Mouse (Mus musculus) left cerebral cortex, adult 8-10 months (tissue): ENCODE measurements around the gene Prps1l1. TPM values are rescaled to one million over a fixed set of nuclear protein-coding genes. Genes with fewer than 3 reads are reported as not detected.

ENCODE experiments used
- DNase-seq, 2 experiments: peaks; one replicate each; pipeline ENCODE4 v3.0.0; 2022; ENCODE audit warnings: low spot score in 2 of 2
- total RNA-seq, 4 experiments: library from RNA; stranded (reverse); gene quantifications; 2 replicates each; pipeline ENCODE4 v1.2.4; 2022

Prps1l1 gene
- not detected for total RNA-seq

- DNase-seq = no peak
These were observed at the start of gene Prps1l1 for GRCm38 (mm10) chr12:34984461-34984860. Gene Prps1l1, plus strand, starts transcription at chr12:34984761.

GRCm38 (mm10) chr12:34937918-34938317, 46.6 kb upstream of the Prps1l1 start:
- DNase-seq = no peak

- DNase-seq = no peak
These were observed 35.4 kb upstream of the Prps1l1 start for GRCm38 (mm10) chr12:34949066-34949706.

- DNase-seq = no peak
These were observed 8.6 kb upstream of the Prps1l1 start for GRCm38 (mm10) chr12:34975991-34976390.

- DNase-seq = no peak
These were observed 1.3 kb downstream of the Prps1l1 start for GRCm38 (mm10) chr12:34985865-34986264.

GRCm38 (mm10) chr12:34989537-34990200, 5.1 kb downstream of the Prps1l1 start:
- DNase-seq = no peak

- no peak for DNase-seq
These were observed 5.8 kb downstream of the Prps1l1 start for GRCm38 (mm10) chr12:34990387-34990786.

- DNase-seq = no peak
These were observed 7.3 kb downstream of the Prps1l1 start for GRCm38 (mm10) chr12:34991900-34992299.

GRCm38 (mm10) chr12:34997597-34998182, 13.1 kb downstream of the Prps1l1 start:
- DNase-seq = no peak

GRCm38 (mm10) chr12:34998778-34999467, 14.4 kb downstream of the Prps1l1 start:
- DNase-seq = no peak

- DNase-seq = no peak
These were observed 15.8 kb downstream of the Prps1l1 start for GRCm38 (mm10) chr12:35000323-35000722.

GRCm38 (mm10) chr12:35005748-35006147, 21.2 kb downstream of the Prps1l1 start:
- no peak for DNase-seq

- no peak for DNase-seq
These were observed 23.3 kb downstream of the Prps1l1 start for GRCm38 (mm10) chr12:35007851-35008250.

GRCm38 (mm10) chr12:35008340-35009137, 24.0 kb downstream of the Prps1l1 start:
- DNase-seq = peak in 1 of 2 experiments; percentile 20

GRCm38 (mm10) chr12:35011462-35011861, 26.9 kb downstream of the Prps1l1 start:
- no peak for DNase-seq

GRCm38 (mm10) chr12:35013950-35014349, 29.4 kb downstream of the Prps1l1 start:
- no peak for DNase-seq

GRCm38 (mm10) chr12:35016056-35016455, 31.5 kb downstream of the Prps1l1 start:
- DNase-seq = no peak

- no peak for DNase-seq
These were observed 32.1 kb downstream of the Prps1l1 start for GRCm38 (mm10) chr12:35016481-35017250.

- DNase-seq = no peak
These were observed 34.2 kb downstream of the Prps1l1 start for GRCm38 (mm10) chr12:35018679-35019237.

GRCm38 (mm10) chr12:35021285-35021684, 36.7 kb downstream of the Prps1l1 start:
- no peak for DNase-seq
